In the genomic region with DNA sequence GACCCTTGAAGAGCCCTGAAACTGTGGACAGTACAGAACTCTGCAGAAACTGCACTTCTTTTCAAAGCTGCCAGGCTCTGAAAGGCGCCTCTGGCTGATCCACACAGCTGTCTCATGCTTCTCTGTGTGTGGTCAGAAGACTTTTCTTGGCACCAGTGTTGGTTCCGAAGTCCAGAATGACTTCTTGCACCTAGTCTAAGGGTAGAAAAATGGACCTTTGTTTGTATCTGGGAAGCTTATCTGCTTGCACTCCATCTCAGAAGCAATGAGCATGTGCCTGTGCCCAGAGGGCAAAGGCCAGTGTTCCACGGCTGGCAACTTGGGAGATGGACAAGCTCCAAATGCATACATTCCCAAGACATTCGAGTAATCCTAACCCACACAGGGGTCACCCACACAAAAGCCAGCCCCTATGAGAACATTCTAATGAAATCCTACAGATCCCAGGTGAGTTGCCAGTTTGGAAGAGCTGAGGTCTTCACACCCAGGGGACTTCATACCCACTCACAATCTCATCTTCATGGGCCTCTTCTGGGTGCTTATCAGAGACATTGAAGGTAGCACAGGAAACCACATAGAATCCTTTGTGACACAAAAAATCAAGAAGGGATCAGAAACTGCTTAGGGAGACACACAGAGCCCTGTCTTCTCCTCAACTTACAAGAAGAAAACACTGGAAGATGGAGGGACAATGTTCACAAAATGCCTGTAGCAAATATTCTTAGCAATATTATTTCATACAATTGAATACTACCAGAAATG, we compare ENCODE assay signal across 32 mouse cellular contexts. TPM values are rescaled to one million over a fixed set of nuclear protein-coding genes. Genes with fewer than 3 reads are reported as not detected.
A peak's percentile ranks its signal among the peaks of the same experiment; 100 is the strongest.
DNase-seq lines count a peak whose midpoint lies in the region; ATAC-seq and TF ChIP-seq lines count a peak whose summit lies in the region.
"Had no signal": no experiment of that assay in that cellular context is flagged by ENCODE, and none has a peak within 500 bp of the region (broad histone marks: within the 10 kb centered on the region; RNA-seq: fewer than 3 reads in every experiment).

No protein-coding gene starts in this region.

- peak; percentile 44 for DNase-seq in kidney, adult 18-20 months
- DNase-seq in thymus, postnatal 25 days: peak; percentile 24
- no peak for DNase-seq in thymus, postnatal 10 days (ENCODE audit: low spot score in 2 of 2)
- peak; percentile 46 for DNase-seq in naive thymus-derived CD4-positive, alpha-beta T cell, adult 2 months (ENCODE audit: low read depth)
- DNase-seq: adrenal gland, adult 2 months; adrenal gland, postnatal 36 days; cerebellum, adult 2 months; cerebellum, postnatal 14 days; gastrocnemius, postnatal 10 days; liver, embryonic 13.5 days; lung, adult 18-20 months; right cerebral cortex, adult 18-20 months; right cerebral cortex, postnatal 4 days; thymus, postnatal 36 days had no signal

- no peaks in the 10 kb centered on the region for H3K9me3 ChIP-seq in kidney, embryonic 14.5 days (ENCODE audit: control insufficient read depth, low read length)
- H3K9me3 ChIP-seq in intestine, postnatal 0 days (ENCODE audit: control insufficient read depth): no peaks in the 10 kb centered on the region
- H3K9me3 ChIP-seq: heart, embryonic 15.5 days; limb, embryonic 13.5 days; liver, embryonic 13.5 days; midbrain, embryonic 10.5 days; midbrain, embryonic 15.5 days; stomach, embryonic 15.5 days had no signal

- no peak overlapping the region for H3K27ac ChIP-seq in kidney, embryonic 14.5 days (ENCODE audit: low read depth, low read length)
- peak overlapping the region; percentile 61; the same call in 1 of the 2 replicates for H3K27ac ChIP-seq in intestine, postnatal 0 days (ENCODE audit: low read depth, low read length)
- H3K27ac ChIP-seq: heart, embryonic 15.5 days; hindbrain, postnatal 0 days; kidney, postnatal 0 days; layer of hippocampus, adult 2 months; left cerebral cortex, adult 2 months; limb, embryonic 13.5 days; liver, embryonic 13.5 days; midbrain, embryonic 10.5 days; midbrain, embryonic 15.5 days; stomach, embryonic 15.5 days had no signal

- H3K4me3 ChIP-seq in kidney, embryonic 14.5 days (ENCODE audit: low read length): no peak overlapping the region
- H3K4me3 ChIP-seq in intestine, postnatal 0 days (ENCODE audit: low read depth, low read length): no peak overlapping the region
- H3K4me3 ChIP-seq: erythroblast, embryonic 14.5 days; heart, embryonic 15.5 days; layer of hippocampus, adult 2 months; left cerebral cortex, adult 2 months; limb, embryonic 13.5 days; liver, embryonic 13.5 days; midbrain, embryonic 10.5 days; midbrain, embryonic 15.5 days; stomach, embryonic 15.5 days had no signal

- no peaks in the 10 kb centered on the region for H3K27me3 ChIP-seq in kidney, embryonic 14.5 days (ENCODE audit: control insufficient read depth, insufficient read depth, low read length)
- no peaks in the 10 kb centered on the region for H3K27me3 ChIP-seq in intestine, postnatal 0 days (replicated peaks; ENCODE audit: control insufficient read depth, insufficient read depth, low read length)
- H3K27me3 ChIP-seq: heart, embryonic 15.5 days; limb, embryonic 13.5 days; liver, embryonic 13.5 days; midbrain, embryonic 15.5 days; stomach, embryonic 15.5 days had no signal

- H3K4me2 ChIP-seq in kidney, embryonic 14.5 days (replicated peaks; ENCODE audit: low read depth, low read length): no peak overlapping the region
- H3K4me2 ChIP-seq in intestine, postnatal 0 days (replicated peaks; ENCODE audit: low read depth): no peak overlapping the region
- H3K4me2 ChIP-seq: heart, embryonic 15.5 days; limb, embryonic 13.5 days; liver, embryonic 13.5 days; midbrain, embryonic 15.5 days; stomach, embryonic 15.5 days had no signal

- no peaks in the 10 kb centered on the region for H3K4me1 ChIP-seq in kidney, embryonic 14.5 days (ENCODE audit: control insufficient read depth, insufficient read depth, low read length)
- no peaks in the 10 kb centered on the region for H3K4me1 ChIP-seq in intestine, postnatal 0 days (replicated peaks; ENCODE audit: control insufficient read depth, insufficient read depth, low read length)
- H3K4me1 ChIP-seq: heart, embryonic 15.5 days; limb, embryonic 13.5 days; midbrain, embryonic 10.5 days; midbrain, embryonic 15.5 days; stomach, embryonic 15.5 days had no signal

- WGBS in kidney, embryonic 14.5 days: 59% methylated on average over 4 of the region's 4 CpGs
- WGBS in intestine, postnatal 0 days: 43% methylated on average over 4 of the region's 4 CpGs

- H3K9ac ChIP-seq in kidney, embryonic 14.5 days (ENCODE audit: low read depth, low read length): no peak overlapping the region
- no peak overlapping the region for H3K9ac ChIP-seq in intestine, postnatal 0 days (ENCODE audit: low read depth, low read length)
- H3K9ac ChIP-seq: heart, embryonic 15.5 days; limb, embryonic 13.5 days; liver, embryonic 13.5 days; midbrain, embryonic 15.5 days; stomach, embryonic 15.5 days had no signal

- TF ChIP-seq CTCF in intestine, postnatal 0 days (IDR thresholded peaks at IDR 0.05; ENCODE audit: low read depth): no peak

- no peaks in the 10 kb centered on the region for H3K36me3 ChIP-seq in kidney, embryonic 14.5 days (ENCODE audit: control insufficient read depth, insufficient read depth, low read length)
- H3K36me3 ChIP-seq in intestine, postnatal 0 days (ENCODE audit: control insufficient read depth, insufficient read depth): no peaks in the 10 kb centered on the region
- H3K36me3 ChIP-seq: heart, embryonic 15.5 days; limb, embryonic 13.5 days; liver, embryonic 13.5 days; midbrain, embryonic 10.5 days; midbrain, embryonic 15.5 days; stomach, embryonic 15.5 days had no signal

- no peak for ATAC-seq in kidney, embryonic 14.5 days (ENCODE audit: low FRiP score, low TSS enrichment)
- ATAC-seq in intestine, postnatal 0 days: peak; percentile 94
- ATAC-seq in frontal cortex, adult (ENCODE audit: low TSS enrichment): no peak
- no peak for ATAC-seq in cerebellum, adult (ENCODE audit: insufficient number of reproducible peaks, low FRiP score, low TSS enrichment)
- ATAC-seq: activated CD4-positive, CD25-positive, alpha-beta regulatory T cell, adult 4 months; CD4-positive, CD25-positive, alpha-beta regulatory T cell, adult 4 months; forebrain, embryonic 16.5 days; hindbrain, postnatal 0 days; lung, postnatal 0 days; midbrain, embryonic 15.5 days had no signal

RNA-seq across cellular contexts. Expression of a gene that starts 37.2 kb away (rescaled TPM):
- polyA plus RNA-seq in kidney, embryonic 14.5 days (2014; fragmentation: Nextera tagmentation; extraction: Ambion mirVana): 26.8 and 35.3 TPM in 2 replicates
- 30.1 and 33.6 TPM in 2 replicates for polyA plus RNA-seq in intestine, postnatal 0 days (2015; fragmentation: Nextera tagmentation; extraction: Ambion mirVana)

Comparison
In these comparisons a context has a peak if more than half of its experiments do, and no peak if none do; other contexts are left out.
1. DNase-seq: peak in kidney, adult 18-20 months (single experiment), thymus, postnatal 25 days (single experiment) and naive thymus-derived CD4-positive, alpha-beta T cell, adult 2 months (single experiment); none in thymus, postnatal 10 days (0 of 2).